In the genomic region with DNA sequence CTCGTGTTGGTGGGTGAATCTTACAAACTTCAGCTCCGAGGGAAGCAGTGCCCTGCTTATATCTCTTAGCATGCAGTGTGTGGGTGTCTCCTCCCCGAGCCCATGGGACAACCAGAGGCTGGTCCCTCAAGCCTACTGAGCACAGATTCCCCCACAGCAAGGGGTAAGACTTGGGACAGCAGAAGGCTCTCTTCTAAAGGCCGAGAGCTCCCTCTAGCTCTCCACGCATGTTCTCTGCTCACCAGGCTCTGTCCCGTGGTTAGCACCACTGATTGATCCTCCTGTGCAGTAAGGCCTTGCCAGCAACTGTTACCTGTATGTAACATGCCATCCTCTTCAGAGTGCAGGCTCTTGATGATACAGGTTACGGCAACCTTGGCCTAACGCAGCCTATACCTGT, we compare ENCODE assay signal across 10 mouse cellular contexts. TPM values are rescaled to one million over a fixed set of nuclear protein-coding genes. Genes with fewer than 3 reads are reported as not detected.
DNase-seq lines count a peak whose midpoint lies in the region; ATAC-seq lines count a peak whose summit lies in the region.
"Had no signal": no experiment of that assay in that cellular context is flagged by ENCODE, and none has a peak within 500 bp of the region (broad histone marks: within the 10 kb centered on the region; RNA-seq: fewer than 3 reads in every experiment).

No protein-coding gene starts in this region.

- ATAC-seq in heart, embryonic 15.5 days (replicated peaks; ENCODE audit: insufficient number of reproducible peaks, insufficient read depth, low FRiP score, low read depth), result peak; percentile 52
- ATAC-seq in heart, embryonic 12.5 days (ENCODE audit: insufficient number of reproducible peaks, low FRiP score), result no peak
- no peak for ATAC-seq in midbrain, embryonic 14.5 days (ENCODE audit: low FRiP score, low TSS enrichment)
- ATAC-seq in midbrain, embryonic 11.5 days (ENCODE audit: low FRiP score), result no peak

- H3K27ac ChIP-seq in heart, embryonic 15.5 days, result no peak overlapping the region
- H3K27ac ChIP-seq in heart, embryonic 12.5 days (ENCODE audit: poor library complexity, severe bottlenecking), result no peak overlapping the region
- H3K27ac ChIP-seq in midbrain, embryonic 14.5 days (replicated peaks; ENCODE audit: low read depth, low read length), result no peak overlapping the region
- no peak overlapping the region for H3K27ac ChIP-seq in midbrain, embryonic 11.5 days (ENCODE audit: low read depth, low read length)
- H3K27ac ChIP-seq: forebrain, embryonic 10.5 days; midbrain, embryonic 12.5 days had no signal

- no peaks in the 10 kb centered on the region for H3K9me3 ChIP-seq in heart, embryonic 15.5 days (replicated peaks)
- no peaks in the 10 kb centered on the region for H3K9me3 ChIP-seq in heart, embryonic 12.5 days (replicated peaks)
- H3K9me3 ChIP-seq in midbrain, embryonic 14.5 days (ENCODE audit: control insufficient read depth, low read length), result no peaks in the 10 kb centered on the region
- no peaks in the 10 kb centered on the region for H3K9me3 ChIP-seq in midbrain, embryonic 11.5 days (ENCODE audit: control insufficient read depth, low read length)
- H3K9me3 ChIP-seq: forebrain, embryonic 10.5 days; midbrain, embryonic 12.5 days had no signal

- no peak overlapping the region for H3K9ac ChIP-seq in heart, embryonic 15.5 days
- no peak overlapping the region for H3K9ac ChIP-seq in heart, embryonic 12.5 days
- H3K9ac ChIP-seq in midbrain, embryonic 14.5 days (replicated peaks; ENCODE audit: low read length), result no peak overlapping the region
- no peak overlapping the region for H3K9ac ChIP-seq in midbrain, embryonic 11.5 days (ENCODE audit: low read length)
- H3K9ac ChIP-seq: midbrain, embryonic 12.5 days had no signal

- no peaks in the 10 kb centered on the region for H3K36me3 ChIP-seq in heart, embryonic 15.5 days
- peaks cover 36% of the 10 kb centered on the region for H3K36me3 ChIP-seq in heart, embryonic 12.5 days
- H3K36me3 ChIP-seq in midbrain, embryonic 14.5 days (ENCODE audit: control insufficient read depth, insufficient read depth, low read length), result peaks cover 98% of the 10 kb centered on the region
- H3K36me3 ChIP-seq in midbrain, embryonic 11.5 days (ENCODE audit: control insufficient read depth, insufficient read depth, low read length), result peaks cover 11% of the 10 kb centered on the region

- peak; percentile 37 for DNase-seq in midbrain, embryonic 14.5 days
- DNase-seq in midbrain, embryonic 11.5 days (ENCODE audit: low spot score, missing footprints), result no peak
- DNase-seq in adipocyte (ENCODE audit: low spot score), result peak; percentile 36
- peak; percentile 22 for DNase-seq in lung, postnatal 14 days
- no peak for DNase-seq in left cerebral cortex, postnatal 4 days

- no peak overlapping the region for H3K4me3 ChIP-seq in heart, embryonic 15.5 days
- no peak overlapping the region for H3K4me3 ChIP-seq in heart, embryonic 12.5 days
- no peak overlapping the region for H3K4me3 ChIP-seq in midbrain, embryonic 14.5 days (replicated peaks; ENCODE audit: low read depth, low read length)
- no peak overlapping the region for H3K4me3 ChIP-seq in midbrain, embryonic 11.5 days (ENCODE audit: low read depth, low read length)
- H3K4me3 ChIP-seq: forebrain, embryonic 10.5 days; midbrain, embryonic 12.5 days had no signal

- intact Hi-C loops in left cerebral cortex, postnatal 4 days (cut with DNase I), result no loop called here

- WGBS in heart, embryonic 15.5 days, result 58% methylated on average over 8 of the region's 8 CpGs
- WGBS in heart, embryonic 12.5 days, result 59% methylated on average over 8 of the region's 8 CpGs
- 68% methylated on average over 8 of the region's 8 CpGs for WGBS in midbrain, embryonic 14.5 days
- WGBS in midbrain, embryonic 11.5 days, result 70% methylated on average over 8 of the region's 8 CpGs

- H3K4me1 ChIP-seq in heart, embryonic 15.5 days (replicated peaks), result no peaks in the 10 kb centered on the region
- peaks cover 5% of the 10 kb centered on the region; the same call in 1 of the 2 replicates for H3K4me1 ChIP-seq in heart, embryonic 12.5 days (replicated peaks)
- H3K4me1 ChIP-seq in midbrain, embryonic 14.5 days (ENCODE audit: control insufficient read depth, insufficient read depth, low read length), result no peaks in the 10 kb centered on the region
- H3K4me1 ChIP-seq in midbrain, embryonic 11.5 days (ENCODE audit: control insufficient read depth, insufficient read depth, low read length), result 0 out of 2 replicates have a peak, but pooled peaks cover 4% of the 10 kb centered on the region

- H3K4me2 ChIP-seq in heart, embryonic 15.5 days, result no peak overlapping the region
- H3K4me2 ChIP-seq in heart, embryonic 12.5 days, result no peak overlapping the region
- no peak overlapping the region for H3K4me2 ChIP-seq in midbrain, embryonic 14.5 days (ENCODE audit: low read length)
- H3K4me2 ChIP-seq in midbrain, embryonic 11.5 days, result no peak overlapping the region
- H3K4me2 ChIP-seq: midbrain, embryonic 12.5 days had no signal

- H3K27me3 ChIP-seq in heart, embryonic 15.5 days, result no peaks in the 10 kb centered on the region; the same call in 1 of the 2 replicates
- 0 out of 2 replicates have a peak, but pooled peaks cover 5% of the 10 kb centered on the region for H3K27me3 ChIP-seq in heart, embryonic 12.5 days (replicated peaks)
- no peaks in the 10 kb centered on the region for H3K27me3 ChIP-seq in midbrain, embryonic 14.5 days (ENCODE audit: control insufficient read depth, insufficient read depth, low read length)
- H3K27me3 ChIP-seq in midbrain, embryonic 11.5 days (ENCODE audit: control insufficient read depth, insufficient read depth, low read length), result no peaks in the 10 kb centered on the region
- H3K27me3 ChIP-seq: midbrain, embryonic 12.5 days had no signal

RNA-seq across cellular contexts. Expression of gene Kif21b, which starts 36.5 kb away (rescaled TPM):
- polyA plus RNA-seq in heart, embryonic 15.5 days (2015; fragmentation: Nextera tagmentation; extraction: Ambion mirVana), result 0.87 and 2.3 TPM in 2 replicates
- polyA plus RNA-seq in heart, embryonic 12.5 days (2016; fragmentation: Nextera tagmentation; extraction: Ambion mirVana), result 3.3 and 3.4 TPM in 2 replicates
- 56.4 and 65.9 TPM in 2 replicates for polyA plus RNA-seq in midbrain, embryonic 14.5 days (2014; fragmentation: Nextera tagmentation; extraction: Ambion mirVana)
- polyA plus RNA-seq in midbrain, embryonic 11.5 days (2014; fragmentation: Nextera tagmentation; extraction: Ambion mirVana), result 11.9 and 12.9 TPM in 2 replicates
- total RNA-seq in left cerebral cortex, postnatal 4 days (2021), result 100 to 1,000 TPM; 320 to 326 TPM

RNA-seq across cellular contexts. Expression of gene Mroh3, which starts 45.0 kb away (rescaled TPM):
- not detected in 2 replicates for polyA plus RNA-seq in heart, embryonic 15.5 days (2015; fragmentation: Nextera tagmentation; extraction: Ambion mirVana)
- not detected in 2 replicates for polyA plus RNA-seq in heart, embryonic 12.5 days (2016; fragmentation: Nextera tagmentation; extraction: Ambion mirVana)
- polyA plus RNA-seq in midbrain, embryonic 14.5 days (2014; fragmentation: Nextera tagmentation; extraction: Ambion mirVana), result 0.34 and 0.59 TPM in 2 replicates
- 0.73 and 0.75 TPM in 2 replicates for polyA plus RNA-seq in midbrain, embryonic 11.5 days (2014; fragmentation: Nextera tagmentation; extraction: Ambion mirVana)
- 1 to 10 TPM; 1.0 to 1.2 TPM for total RNA-seq in left cerebral cortex, postnatal 4 days (2021)
- total RNA-seq: adrenal gland, adult 18-20 months had no signal

Comparison
In these comparisons a context has a peak if more than half of its experiments do, and no peak if none do; other contexts are left out.
1. DNase-seq: peak in midbrain, embryonic 14.5 days (single experiment), adipocyte (single experiment) and lung, postnatal 14 days (single experiment); none in midbrain, embryonic 11.5 days (single experiment) and left cerebral cortex, postnatal 4 days (single experiment).